Mouse (Mus musculus) liver, embryonic 16.5 days (tissue): ENCODE results near the gene Zfp580. TPM values are rescaled to one million over a fixed set of nuclear protein-coding genes. Genes with fewer than 3 reads are reported as not detected.

Source experiments
- ATAC-seq: fragments of 200-750 bp; cut with Nextera tagmentation; 2 replicates; pipeline ENCODE4 v1.8.0; 2017; ENCODE audit warnings: low read depth, mild to moderate bottlenecking, moderate number of reproducible peaks, moderate library complexity
- H3K27ac ChIP-seq: fragments of 300-500 bp; sonication (generic); 2 replicates; pipeline ENCODE4 v1.5.1; 2014; ENCODE audit warnings: mild to moderate bottlenecking, low read length
- H3K27me3 ChIP-seq: fragments of 300-500 bp; sonication (generic); 2 replicates; pipeline ENCODE4 v1.6.1; 2014; ENCODE audit warnings: low read depth, low read length, mixed read lengths; ENCODE audit not compliant: control insufficient read depth, insufficient read depth
- H3K36me3 ChIP-seq: fragments of 300-500 bp; sonication (generic); 2 replicates; pipeline ENCODE4 v1.6.1; 2014; ENCODE audit warnings: mild to moderate bottlenecking; ENCODE audit not compliant: control insufficient read depth, insufficient read depth
- H3K4me1 ChIP-seq: fragments of 300-500 bp; sonication (generic); 2 replicates; pipeline ENCODE4 v1.6.1; 2014; ENCODE audit warnings: low read depth, low read length, mixed read lengths; ENCODE audit not compliant: control insufficient read depth
- H3K4me2 ChIP-seq: fragments of 300-500 bp; sonication (generic); 2 replicates; pipeline ENCODE4 v1.6.1; 2014; ENCODE audit warnings: low read depth, low read length, mixed read lengths
- H3K4me3 ChIP-seq: fragments of 300-500 bp; sonication (generic); 2 replicates; pipeline ENCODE4 v1.5.1; 2014; ENCODE audit warnings: low read depth, mild to moderate bottlenecking, low read length
- H3K9ac ChIP-seq: fragments of 300-500 bp; sonication (generic); 2 replicates; pipeline ENCODE4 v1.6.1; 2014; ENCODE audit warnings: low read depth, low read length
- H3K9me3 ChIP-seq: fragments of 300-500 bp; sonication (generic); replicated peaks from 2 replicates; pipeline ENCODE4 v1.6.1; 2016; ENCODE audit warnings: low read length; ENCODE audit not compliant: control insufficient read depth
- WGBS: fragments of 180-500 bp; shearing (Covaris S2); extraction: QIAGEN DNeasy Blood & Tissue Kit; methylation state at CpG from one replicate; pipeline ENCODE4 v1.1.7; 2014; ENCODE audit not compliant: insufficient replicate concordance; 5-methylcytosine and 5-hydroxymethylcytosine counted together
- polyA plus RNA-seq: library from polyadenylated mRNA; unstranded; fragments of >200 nt; fragmentation: Nextera tagmentation; extraction: Ambion mirVana; gene quantifications from 2 replicates; pipeline ENCODE4 v1.2.1, GENCODE M21; 2015

The Zfp580 gene
- polyA plus RNA-seq, 1 experiment from 2014 or later: 1.8 TPM

DNA sequence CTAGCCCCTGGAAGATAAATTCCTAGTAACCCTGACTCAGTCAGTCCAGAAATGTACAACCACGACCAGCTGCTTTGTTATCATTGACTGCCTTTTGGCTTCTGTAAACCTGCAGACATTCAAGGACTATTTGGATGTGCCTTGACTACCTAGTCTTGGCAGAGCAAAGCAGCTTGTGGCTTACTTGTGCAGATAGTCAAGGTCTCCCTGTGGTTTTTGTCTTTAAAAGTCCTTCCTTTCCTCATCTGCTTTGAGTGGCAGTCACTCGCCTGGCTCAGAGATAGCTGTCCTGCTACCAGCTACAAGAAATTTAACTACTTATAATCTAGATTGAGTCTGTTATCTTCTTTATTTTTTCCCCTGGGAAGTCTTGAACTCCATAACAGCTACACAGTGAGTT is 6.4 kb upstream of the Zfp580 start:
- 25% methylated on average over 2 of the region's 2 CpGs for WGBS

DNA sequence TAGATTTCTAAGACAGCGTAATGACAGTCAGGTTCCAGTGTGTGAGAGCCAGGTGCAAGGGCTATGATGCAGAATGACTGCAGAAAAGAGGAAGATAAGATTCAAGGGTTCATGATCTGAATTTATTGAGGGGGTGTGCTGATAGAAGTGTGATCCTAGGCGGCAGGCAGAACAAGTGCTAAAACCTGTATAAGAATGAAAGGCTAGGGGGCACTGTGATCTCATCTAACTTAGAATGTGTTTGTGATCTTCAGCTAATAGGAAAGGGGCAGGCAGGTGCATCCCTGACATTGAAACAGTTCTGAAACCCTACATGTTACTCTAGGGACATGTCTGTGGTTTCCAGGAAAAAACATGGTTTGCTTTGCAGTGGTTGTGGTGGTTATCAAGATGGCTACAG is 5.2 kb upstream of the Zfp580 start:
- Histone ChIP-seq H3K4me2 (no peak overlapping the region), H3K27me3 (peaks cover 25% of the 10 kb centered on the region), H3K27ac (no peak overlapping the region), H3K9me3 (no peaks in the 10 kb centered on the region), H3K4me3 (no peak overlapping the region), H3K4me1 (no peaks in the 10 kb centered on the region), H3K36me3 (no peaks in the 10 kb centered on the region), H3K9ac (no peak overlapping the region)
- ATAC-seq: no peak
- 59% methylated on average over 2 of the region's 2 CpGs for WGBS

More for the DNA sequence above, 6.4 kb upstream of the Zfp580 start:
- Histone ChIP-seq H3K27me3 (peaks cover 14% of the 10 kb centered on the region), H3K9me3 (no peaks in the 10 kb centered on the region), H3K4me2 (no peak overlapping the region), H3K27ac (no peak overlapping the region), H3K9ac (no peak overlapping the region), H3K4me3 (no peak overlapping the region), H3K36me3 (no peaks in the 10 kb centered on the region), H3K4me1 (no peaks in the 10 kb centered on the region)
- no peak for ATAC-seq

DNA sequence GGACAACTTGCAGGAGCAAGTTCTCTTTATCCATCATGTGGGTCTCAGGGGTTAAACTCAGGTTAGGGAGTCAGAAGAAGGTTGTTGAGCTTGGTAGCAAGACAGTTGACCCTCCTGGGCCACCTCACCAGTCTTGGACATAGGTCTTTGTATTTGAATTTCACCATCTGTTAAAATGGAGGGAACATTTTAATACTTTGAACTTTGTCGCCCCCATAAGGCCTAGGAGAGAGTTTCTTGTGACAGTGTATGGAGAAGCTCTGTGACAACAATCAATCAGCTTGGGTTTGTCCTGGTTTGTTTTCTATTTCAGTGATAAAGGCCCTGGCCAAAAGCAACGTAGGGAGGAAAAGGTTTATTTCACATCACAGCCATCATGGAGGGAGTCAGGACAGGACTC is 4.0 kb upstream of the Zfp580 start:
- Histone ChIP-seq H3K9ac (no peak overlapping the region), H3K9me3 (no peaks in the 10 kb centered on the region), H3K4me3 (no peak overlapping the region), H3K36me3 (no peaks in the 10 kb centered on the region), H3K27me3 (peaks cover 37% of the 10 kb centered on the region), H3K4me1 (peaks cover 4% of the 10 kb centered on the region), H3K4me2 (no peak overlapping the region), H3K27ac (no peak overlapping the region)
- ATAC-seq: no peak
- WGBS: 12% methylated on average over 2 of the region's 2 CpGs

DNA sequence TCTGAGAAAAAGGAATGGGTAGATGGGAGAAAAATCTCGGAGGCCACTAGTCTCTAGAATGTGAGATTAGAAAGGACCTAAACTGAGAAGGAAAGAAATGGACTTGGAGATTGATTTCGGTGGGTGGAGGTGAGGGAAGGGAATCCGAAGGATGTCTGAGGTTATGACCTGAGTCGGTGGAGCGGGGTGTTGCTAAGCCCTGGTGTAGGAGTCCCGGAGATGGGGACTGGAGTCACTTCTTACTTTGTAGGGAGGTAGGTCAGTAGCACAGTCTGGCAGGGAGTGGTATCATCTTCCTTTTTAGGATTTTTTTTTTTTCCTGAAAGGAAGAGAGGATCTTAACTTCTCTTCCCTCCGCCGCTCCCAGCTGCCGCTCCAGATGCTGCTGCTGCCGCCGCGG is 1.1 kb downstream of the Zfp580 start:
- 0 out of 2 replicates have a peak overlapping the region, but pooled peaks have one; percentile 4 for H3K4me2 ChIP-seq
- peaks cover 4% of the 10 kb centered on the region for H3K4me1 ChIP-seq
- WGBS: 4% methylated on average over 12 of the region's 12 CpGs
- no peaks in the 10 kb centered on the region for H3K36me3 ChIP-seq
- peaks cover 89% of the 10 kb centered on the region for H3K27me3 ChIP-seq
- H3K9me3 ChIP-seq: no peaks in the 10 kb centered on the region
- H3K9ac ChIP-seq: no peak overlapping the region
- no peak for ATAC-seq
- H3K27ac ChIP-seq: no peak overlapping the region
- peak overlapping the region; percentile 62 for H3K4me3 ChIP-seq

DNA sequence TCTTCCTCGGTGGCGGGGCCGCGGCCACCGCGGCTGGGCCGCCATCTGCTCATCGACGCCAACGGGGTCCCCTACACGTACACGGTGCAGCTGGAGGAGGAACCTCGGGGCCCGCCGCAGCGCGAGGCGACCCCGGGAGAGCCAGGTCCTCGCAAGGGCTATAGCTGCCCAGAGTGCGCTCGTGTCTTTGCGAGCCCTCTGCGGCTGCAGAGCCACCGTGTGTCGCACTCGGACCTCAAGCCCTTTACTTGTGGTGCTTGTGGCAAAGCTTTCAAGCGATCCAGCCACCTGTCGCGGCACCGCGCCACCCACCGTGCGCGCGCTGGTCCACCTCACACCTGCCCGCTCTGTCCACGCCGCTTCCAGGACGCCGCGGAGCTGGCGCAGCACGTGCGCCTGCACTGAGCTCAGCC is 1.6 kb downstream of the Zfp580 start:
- H3K4me3 ChIP-seq: peak overlapping the region; percentile 1; the same call in 1 of the 2 replicates
- H3K27ac ChIP-seq: no peak overlapping the region
- 3% methylated on average over 45 of the region's 45 CpGs for WGBS
- no peak for ATAC-seq
- H3K9me3 ChIP-seq: no peaks in the 10 kb centered on the region
- H3K27me3 ChIP-seq: peaks cover 94% of the 10 kb centered on the region
- peaks cover 4% of the 10 kb centered on the region for H3K4me1 ChIP-seq
- H3K4me2 ChIP-seq: 0 out of 2 replicates have a peak overlapping the region, but pooled peaks have one; percentile 4
- H3K36me3 ChIP-seq: no peaks in the 10 kb centered on the region
- H3K9ac ChIP-seq: no peak overlapping the region

DNA sequence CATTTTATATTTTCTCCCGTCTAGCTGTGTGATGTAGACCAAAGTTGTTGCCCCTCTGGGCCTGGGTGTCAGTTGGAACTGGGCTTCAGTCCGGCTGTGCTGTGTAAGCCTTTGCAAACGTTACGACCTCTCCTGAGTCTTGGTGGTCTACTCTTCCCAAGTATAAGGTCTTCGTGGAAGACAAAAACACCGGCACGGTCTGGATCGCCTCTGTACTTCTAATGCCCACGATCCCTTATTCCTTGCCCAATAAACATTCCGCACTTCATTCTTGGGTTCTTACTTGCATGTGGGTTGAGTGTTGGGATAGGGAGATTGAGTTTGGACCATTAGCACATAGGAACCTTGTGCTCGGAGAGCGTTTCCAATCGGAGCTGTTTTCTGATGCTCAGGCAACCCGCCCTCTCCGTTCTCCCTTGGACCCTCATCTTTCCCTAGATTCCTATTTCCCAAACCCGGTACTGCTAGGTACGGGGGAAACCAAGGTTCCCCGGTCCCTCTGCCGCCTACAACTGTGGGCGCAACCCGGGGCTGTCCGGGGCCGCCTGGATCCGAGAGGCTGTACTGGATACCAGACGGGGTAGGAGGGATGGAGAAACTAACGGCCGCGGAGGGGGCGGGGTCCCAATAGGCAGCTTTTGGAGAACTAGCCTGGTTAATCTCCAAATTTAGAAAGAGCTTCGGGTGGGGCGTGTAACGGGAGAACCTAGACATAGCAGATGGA is 2.3 kb downstream of the Zfp580 start:
- Histone ChIP-seq H3K4me3 (peak overlapping the region; percentile 34), H3K4me1 (peaks cover 4% of the 10 kb centered on the region), H3K9ac (no peak overlapping the region), H3K36me3 (no peaks in the 10 kb centered on the region), H3K27me3 (peaks cover 98% of the 10 kb centered on the region), H3K4me2 (peak overlapping the region; percentile 28), H3K9me3 (no peaks in the 10 kb centered on the region), H3K27ac (no peak overlapping the region)
- WGBS: 9% methylated on average over 32 of the region's 32 CpGs
- no peak for ATAC-seq

DNA sequence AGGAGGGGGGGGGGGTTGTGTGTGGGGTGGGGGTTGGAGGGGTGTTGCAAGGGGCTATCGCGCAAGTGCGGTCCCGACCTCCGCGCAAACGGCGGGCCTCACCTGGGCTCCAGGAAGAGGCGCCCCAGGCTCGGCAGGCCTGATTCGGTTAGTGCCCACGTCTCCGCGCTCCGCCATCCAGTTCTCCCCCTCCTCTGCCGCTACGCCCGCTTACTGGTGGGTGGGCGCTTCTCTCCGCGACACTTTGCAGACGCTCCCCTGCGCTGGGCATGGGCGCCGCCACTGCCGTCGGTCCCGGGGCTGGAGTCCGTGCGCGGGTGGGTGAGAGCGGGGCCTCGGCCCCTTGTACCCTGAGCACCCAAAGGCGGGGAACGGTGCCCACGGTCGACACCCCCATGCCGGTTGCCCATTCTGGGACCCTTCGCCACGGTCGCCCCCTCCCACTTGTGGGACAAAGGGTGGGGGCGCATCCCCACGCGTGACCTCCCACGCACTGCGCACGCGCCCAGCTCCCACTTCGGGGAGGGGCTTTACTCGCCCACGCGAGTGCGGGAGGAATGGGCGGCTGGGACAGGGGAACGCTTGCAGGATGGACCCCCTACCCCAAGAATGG is 5.4 kb downstream of the Zfp580 start:
- no peak overlapping the region for H3K9ac ChIP-seq
- WGBS: 7% methylated on average over 49 of the region's 55 CpGs
- H3K27me3 ChIP-seq: peaks cover 68% of the 10 kb centered on the region

DNA sequence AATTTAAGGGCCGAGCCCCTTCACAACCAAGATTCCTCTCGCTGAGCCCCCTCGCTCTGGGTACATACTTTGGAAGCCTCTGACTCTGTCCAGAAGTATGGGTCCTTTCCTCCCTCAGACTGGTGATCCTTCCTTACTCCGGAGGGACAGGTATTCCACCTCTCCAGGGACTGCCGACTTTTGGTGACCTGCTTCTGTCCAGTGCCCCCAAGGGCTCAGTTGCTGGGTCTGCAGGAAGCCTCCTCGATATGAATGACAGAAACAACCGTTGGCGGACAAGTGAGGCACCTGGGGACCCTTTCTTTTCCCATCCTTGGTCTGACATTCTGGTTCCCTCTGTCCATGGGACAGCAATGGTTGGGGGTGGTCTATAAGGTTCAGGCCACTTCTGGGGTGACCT is 6.0 kb downstream of the Zfp580 start:
- Histone ChIP-seq H3K4me3 (no peak overlapping the region), H3K27me3 (peaks cover 62% of the 10 kb centered on the region), H3K9ac (no peak overlapping the region), H3K4me2 (no peak overlapping the region), H3K27ac (no peak overlapping the region), H3K9me3 (no peaks in the 10 kb centered on the region), H3K4me1 (peaks cover 10% of the 10 kb centered on the region), H3K36me3 (no peaks in the 10 kb centered on the region)
- no peak for ATAC-seq
- 26% methylated on average over 8 of the region's 8 CpGs for WGBS

More for the DNA sequence above, 5.4 kb downstream of the Zfp580 start:
- no peaks in the 10 kb centered on the region for H3K9me3 ChIP-seq
- ATAC-seq: no peak
- no peak overlapping the region for H3K27ac ChIP-seq
- H3K36me3 ChIP-seq: no peaks in the 10 kb centered on the region
- H3K4me1 ChIP-seq: peaks cover 13% of the 10 kb centered on the region
- H3K4me2 ChIP-seq: peak overlapping the region; percentile 38
- H3K4me3 ChIP-seq: peak overlapping the region; percentile 32

DNA sequence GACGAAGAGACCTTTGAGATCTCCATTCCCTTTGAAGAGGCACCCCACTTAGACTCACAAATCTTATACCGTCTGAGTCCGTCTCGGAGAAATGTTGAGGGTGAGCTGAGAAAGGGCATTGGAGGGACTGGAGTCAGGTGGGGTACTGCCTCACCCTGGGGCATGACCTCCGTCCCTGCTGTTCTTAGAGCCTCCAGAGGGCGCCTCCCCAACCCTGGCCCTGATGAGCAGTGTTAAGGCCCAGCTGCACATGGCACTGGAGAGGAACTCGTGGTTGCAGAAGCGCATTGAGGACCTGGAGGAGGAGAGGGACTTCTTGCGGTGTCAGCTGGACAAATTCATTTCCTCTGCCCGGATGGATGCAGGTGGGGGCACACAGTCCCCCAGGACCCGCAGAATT is 6.5 kb downstream of the Zfp580 start:
- peaks cover 10% of the 10 kb centered on the region for H3K4me1 ChIP-seq
- no peak overlapping the region for H3K4me3 ChIP-seq
- no peaks in the 10 kb centered on the region for H3K36me3 ChIP-seq
- no peak overlapping the region for H3K27ac ChIP-seq
- no peaks in the 10 kb centered on the region for H3K9me3 ChIP-seq
- H3K27me3 ChIP-seq: peaks cover 58% of the 10 kb centered on the region
- 24% methylated on average over 11 of the region's 11 CpGs for WGBS
- H3K9ac ChIP-seq: no peak overlapping the region
- H3K4me2 ChIP-seq: no peak overlapping the region
- no peak for ATAC-seq
